Mouse (Mus musculus) neural tube, embryonic 12.5 days (tissue): ENCODE results near the gene Slc22a1. TPM values are rescaled to one million over a fixed set of nuclear protein-coding genes. Genes with fewer than 3 reads are reported as not detected.
"Not testable (repeated sequence)": the region's sequence is repeated elsewhere in the genome, so short reads cannot be mapped to it uniquely, and the experiment has no call there.

Experiments used
- ATAC-seq: fragments of 200-750 bp; cut with Nextera tagmentation; 2 replicates; pipeline ENCODE4 v1.8.0; 2017; ENCODE audit warnings: low read depth, mild to moderate bottlenecking, moderate TSS enrichment, moderate library complexity; ENCODE audit not compliant: low FRiP score
- H3K27ac ChIP-seq: fragments of 300-500 bp; sonication (generic); 2 replicates; pipeline ENCODE4 v1.5.1; 2016
- H3K27me3 ChIP-seq: fragments of 300-500 bp; sonication (generic); replicated peaks from 2 replicates; pipeline ENCODE4 v1.6.1; 2016; ENCODE audit warnings: mild to moderate bottlenecking
- H3K36me3 ChIP-seq: fragments of 300-500 bp; sonication (generic); 2 replicates; pipeline ENCODE4 v1.6.1; 2016; ENCODE audit warnings: mild to moderate bottlenecking
- H3K4me1 ChIP-seq: fragments of 300-500 bp; sonication (generic); 2 replicates; pipeline ENCODE4 v1.6.1; 2016
- H3K4me2 ChIP-seq: fragments of 300-500 bp; sonication (generic); replicated peaks from 2 replicates; pipeline ENCODE4 v1.6.1; 2016; ENCODE audit warnings: mild to moderate bottlenecking
- H3K4me3 ChIP-seq: fragments of 300-500 bp; sonication (generic); 2 replicates; pipeline ENCODE4 v1.5.1; 2016
- H3K9ac ChIP-seq: fragments of 300-500 bp; sonication (generic); 2 replicates; pipeline ENCODE4 v1.6.1; 2016; ENCODE audit warnings: mild to moderate bottlenecking
- H3K9me3 ChIP-seq: fragments of 300-500 bp; sonication (generic); 2 replicates; pipeline ENCODE4 v1.6.1; 2016; ENCODE audit warnings: mild to moderate bottlenecking
- WGBS: fragments of 180-500 bp; shearing (Covaris S2); methylation state at CpG from one replicate; pipeline ENCODE4 v1.1.7; 2016; 5-methylcytosine and 5-hydroxymethylcytosine counted together
- polyA plus RNA-seq: library from polyadenylated mRNA; unstranded; fragments of >200 nt; fragmentation: Nextera tagmentation; extraction: Ambion mirVana; gene quantifications from 2 replicates; pipeline ENCODE4 v1.2.1, GENCODE M21; 2016

Gene Slc22a1
- polyA plus RNA-seq, 1 experiment from 2014 or later: not detected

DNA sequence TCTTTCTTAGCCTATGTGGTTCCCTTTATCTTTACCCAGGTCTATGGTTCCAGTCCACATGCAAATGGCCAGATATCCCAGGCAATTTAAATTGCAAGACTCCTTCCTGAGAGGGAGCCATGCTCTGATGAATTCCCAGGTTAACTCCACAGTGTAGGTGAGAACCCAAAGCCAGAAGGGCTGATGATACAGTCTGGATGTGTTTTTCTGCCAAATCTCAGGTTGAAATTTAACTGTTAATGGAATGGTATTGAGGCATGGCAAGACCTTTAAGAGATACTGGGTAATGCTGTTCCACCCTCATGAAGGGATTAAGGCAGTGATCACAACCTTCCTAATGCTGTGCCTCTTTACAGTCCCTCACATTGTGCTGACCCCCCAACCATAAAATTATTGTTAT is 2.6 kb upstream of the Slc22a1 start:
- no peak overlapping the region for H3K4me2 ChIP-seq
- no peak overlapping the region for H3K4me3 ChIP-seq
- H3K9ac ChIP-seq: no peak overlapping the region
- no peak overlapping the region for H3K27ac ChIP-seq
- H3K4me1 ChIP-seq: no peaks in the 10 kb centered on the region
- peaks cover 10% of the 10 kb centered on the region for H3K36me3 ChIP-seq
- ATAC-seq: no peak
- H3K27me3 ChIP-seq: no peaks in the 10 kb centered on the region
- no peaks in the 10 kb centered on the region for H3K9me3 ChIP-seq

DNA sequence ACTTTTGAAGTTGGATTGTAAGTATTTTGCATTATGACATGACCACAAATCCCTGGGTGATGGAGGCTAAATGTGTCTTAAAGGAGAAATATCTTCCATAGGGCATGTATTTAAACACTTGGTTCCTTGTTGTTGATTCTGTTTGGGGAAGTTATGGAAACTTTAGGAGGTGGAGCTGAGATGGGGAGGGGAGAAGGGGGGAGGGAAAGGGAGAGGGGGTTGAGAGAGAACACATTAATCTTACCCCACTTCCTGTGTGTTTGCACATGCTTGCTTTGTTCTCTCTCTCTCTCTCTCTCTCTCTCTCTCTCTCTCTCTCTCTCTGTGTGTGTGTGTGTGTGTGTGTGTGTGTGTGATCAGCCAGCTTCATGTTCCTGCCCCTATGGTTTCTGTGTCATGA is 1.5 kb upstream of the Slc22a1 start:
- 0 out of 2 replicates have a peak, but pooled peaks cover 5% of the 10 kb centered on the region for H3K36me3 ChIP-seq
- no peak for ATAC-seq
- no peak overlapping the region for H3K27ac ChIP-seq
- H3K4me3 ChIP-seq: no peak overlapping the region
- no peaks in the 10 kb centered on the region for H3K4me1 ChIP-seq
- no peak overlapping the region for H3K4me2 ChIP-seq
- H3K9me3 ChIP-seq: no peaks in the 10 kb centered on the region
- H3K9ac ChIP-seq: no peak overlapping the region
- H3K27me3 ChIP-seq: no peaks in the 10 kb centered on the region

DNA sequence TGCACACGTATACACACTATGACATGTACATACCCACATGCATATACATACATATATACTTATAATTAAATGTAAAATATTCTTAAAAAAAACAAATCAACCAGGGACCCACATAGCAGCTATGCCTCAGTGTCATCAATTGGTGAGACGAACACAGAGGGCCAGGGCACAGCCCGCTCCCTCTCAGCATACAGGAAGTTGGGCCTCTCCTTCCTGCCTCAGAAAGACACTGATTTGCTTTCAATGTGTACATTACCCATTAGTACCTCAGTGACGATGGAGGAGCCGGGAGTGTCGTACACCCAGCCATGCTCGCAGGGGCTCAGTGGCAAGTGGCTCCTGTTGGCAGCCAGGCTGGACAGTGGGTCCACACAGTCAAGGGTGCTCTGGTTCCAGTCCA is 649 bp downstream of the Slc22a1 start:
- H3K4me3 ChIP-seq, H3K4me1 ChIP-seq, ATAC-seq, H3K9me3 ChIP-seq, H3K4me2 ChIP-seq, H3K27ac ChIP-seq, H3K27me3 ChIP-seq, H3K9ac ChIP-seq, H3K36me3 ChIP-seq: not testable (repeated sequence)
- WGBS: 84% methylated on average over 7 of the region's 7 CpGs

DNA sequence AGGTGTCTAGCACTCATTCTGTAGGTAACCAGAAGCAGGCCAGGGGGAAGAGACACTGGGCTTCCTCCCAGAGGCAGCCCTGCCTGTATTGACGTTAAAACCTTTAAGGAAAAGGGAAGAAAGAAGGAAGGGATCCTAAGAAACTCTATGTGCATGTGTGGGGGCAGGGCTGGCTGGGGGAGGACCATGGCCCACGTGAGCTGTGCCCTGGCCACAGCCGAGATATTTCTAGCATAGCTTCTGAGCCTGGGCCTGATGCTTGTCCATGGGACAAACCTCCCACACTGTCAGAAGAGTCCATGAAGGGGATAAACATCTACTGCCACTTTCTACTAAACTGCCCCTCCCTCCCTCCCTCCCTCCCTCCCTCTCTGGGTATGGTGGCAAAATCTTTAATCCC is 1.8 kb downstream of the Slc22a1 start:
- Histone ChIP-seq H3K27ac (no peak overlapping the region), H3K36me3 (no peaks in the 10 kb centered on the region), H3K4me3 (no peak overlapping the region), H3K27me3 (no peaks in the 10 kb centered on the region), H3K4me1 (no peaks in the 10 kb centered on the region; the same call in 1 of the 2 replicates), H3K9me3 (no peaks in the 10 kb centered on the region), H3K4me2 (no peak overlapping the region), H3K9ac (no peak overlapping the region)
- WGBS: 79% methylated on average over 3 of the region's 3 CpGs
- ATAC-seq: no peak

DNA sequence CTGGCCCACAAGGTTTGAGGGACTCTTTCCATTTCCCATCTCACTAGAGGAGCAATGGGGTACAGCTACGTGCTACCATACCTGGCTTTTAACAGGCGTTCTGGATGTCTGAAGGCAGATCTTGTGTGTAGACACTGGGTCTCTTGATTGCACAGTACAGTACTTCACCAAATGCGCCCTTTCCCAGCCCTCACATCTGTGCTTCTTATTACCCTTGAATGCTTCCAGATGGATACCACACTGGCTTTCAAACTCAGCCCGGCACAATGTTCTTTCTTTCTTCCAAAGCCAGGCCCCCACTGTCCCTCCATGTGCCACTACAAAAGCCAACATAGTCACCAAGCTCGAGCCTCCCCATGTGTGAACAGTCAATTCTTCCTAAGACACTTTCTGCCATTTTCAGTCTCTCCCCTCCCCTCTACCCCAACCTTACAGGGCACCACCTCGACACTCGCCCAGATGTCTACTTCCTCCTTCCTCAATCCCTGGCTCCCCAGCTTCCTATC is 3.3 kb downstream of the Slc22a1 start:
- ATAC-seq: no peak
- Histone ChIP-seq H3K4me1 (peaks cover 7% of the 10 kb centered on the region; the same call in 1 of the 2 replicates), H3K4me3 (no peak overlapping the region), H3K9me3 (no peaks in the 10 kb centered on the region), H3K9ac (no peak overlapping the region), H3K27ac (no peak overlapping the region), H3K27me3 (no peaks in the 10 kb centered on the region), H3K36me3 (no peaks in the 10 kb centered on the region), H3K4me2 (no peak overlapping the region)
- 65% methylated on average over 7 of the region's 7 CpGs for WGBS

DNA sequence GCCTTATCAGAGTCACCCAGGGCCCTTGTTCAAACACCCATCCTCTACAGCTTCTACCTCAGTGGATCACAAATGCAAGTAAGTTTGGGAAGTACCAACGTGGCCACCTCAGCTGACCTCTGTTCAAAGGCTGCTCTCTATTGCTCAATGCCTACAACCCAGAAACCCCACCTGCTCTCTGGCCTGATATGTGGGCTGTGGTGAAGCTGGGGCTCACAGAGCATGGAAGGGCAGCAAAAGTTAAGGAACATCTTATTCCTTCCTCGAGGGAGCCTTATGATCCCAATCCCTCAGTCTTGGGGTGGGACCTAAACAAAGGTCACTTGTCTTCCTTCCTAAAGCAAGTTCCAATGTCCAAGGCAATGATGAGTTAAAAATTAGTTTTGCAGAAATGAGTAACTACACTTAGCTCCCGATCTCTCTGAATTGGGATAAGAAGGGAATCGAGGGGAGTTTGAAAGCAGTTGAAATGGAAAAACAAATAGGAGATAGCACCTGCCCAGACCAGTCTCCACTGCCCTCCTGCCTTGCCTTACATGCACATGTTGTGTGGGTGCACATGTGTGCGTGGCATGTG is 4.5 kb downstream of the Slc22a1 start:
- H3K4me3 ChIP-seq: no peak overlapping the region
- H3K4me2 ChIP-seq: no peak overlapping the region
- no peaks in the 10 kb centered on the region for H3K9me3 ChIP-seq
- no peaks in the 10 kb centered on the region for H3K36me3 ChIP-seq
- H3K27me3 ChIP-seq: no peaks in the 10 kb centered on the region
- no peak overlapping the region for H3K27ac ChIP-seq
- no peak for ATAC-seq
- WGBS: 86% methylated on average over 5 of the region's 5 CpGs
- peaks cover 7% of the 10 kb centered on the region; the same call in 1 of the 2 replicates for H3K4me1 ChIP-seq
- no peak overlapping the region for H3K9ac ChIP-seq

DNA sequence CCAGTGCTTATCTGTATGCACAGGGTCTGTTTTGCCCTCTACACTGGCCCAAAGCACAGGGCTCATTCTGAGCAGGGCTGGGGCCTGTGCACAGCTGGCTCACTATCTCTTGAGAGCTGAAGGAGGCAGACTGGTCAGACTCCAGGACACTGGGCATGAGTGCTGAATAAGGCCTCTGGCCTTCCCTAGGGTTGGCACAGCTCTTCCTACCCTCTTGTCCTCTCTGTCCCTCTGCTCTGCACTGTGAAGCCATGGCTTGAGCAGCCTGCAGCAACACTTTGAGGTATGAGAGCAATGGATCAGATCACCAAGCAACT is 6.3 kb downstream of the Slc22a1 start:
- peak; percentile 46; the same call in 1 of the 2 replicates for ATAC-seq
- Histone ChIP-seq H3K4me3 (no peak overlapping the region), H3K4me2 (no peak overlapping the region), H3K9ac (no peak overlapping the region), H3K27ac (no peak overlapping the region), H3K9me3 (no peaks in the 10 kb centered on the region), H3K4me1 (peaks cover 7% of the 10 kb centered on the region; the same call in 1 of the 2 replicates), H3K36me3 (no peaks in the 10 kb centered on the region), H3K27me3 (no peaks in the 10 kb centered on the region)

DNA sequence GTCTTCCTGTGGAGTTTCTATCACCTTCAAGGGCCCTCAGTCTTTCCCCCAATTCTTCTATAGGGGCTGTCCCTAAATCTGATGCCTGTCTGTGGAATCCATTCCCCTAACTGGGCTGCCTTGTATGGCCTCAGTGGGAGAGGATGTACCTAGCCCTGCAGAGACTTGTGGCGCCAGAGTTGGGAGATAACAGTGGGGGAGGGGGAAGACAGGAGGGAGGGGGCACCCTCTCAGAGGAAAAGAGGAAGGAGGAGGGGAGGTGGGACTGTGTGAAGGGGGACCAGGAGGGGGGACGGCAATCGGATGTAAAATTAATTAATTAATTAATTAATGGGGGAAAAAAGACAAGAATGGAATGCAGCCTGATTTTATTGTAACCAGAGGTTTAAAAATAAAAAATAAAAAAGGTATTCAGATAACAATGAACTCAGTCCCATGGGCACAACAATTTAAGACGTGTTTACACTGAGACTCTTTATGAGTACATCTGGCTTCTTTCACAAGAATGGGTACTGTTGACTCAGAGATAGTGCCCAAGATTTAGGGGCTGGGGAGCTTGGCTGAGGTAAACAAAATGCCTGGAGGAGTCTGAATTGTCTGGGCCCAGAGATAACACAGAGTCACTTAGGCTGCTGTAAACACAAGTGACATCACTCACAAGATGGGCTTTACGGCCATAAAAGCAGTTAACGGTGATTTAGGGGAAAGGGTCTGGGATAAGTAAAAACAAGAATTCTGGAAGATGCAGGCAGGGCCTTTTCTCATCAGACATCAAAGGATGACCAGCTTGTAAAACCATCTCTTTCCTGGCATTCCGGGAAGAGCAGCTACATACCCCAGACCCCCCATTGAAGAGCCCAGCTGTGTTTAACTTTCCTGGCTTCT is 6.9 kb downstream of the Slc22a1 start:
- Histone ChIP-seq H3K36me3 (no peaks in the 10 kb centered on the region), H3K4me2 (no peak overlapping the region), H3K9me3 (no peaks in the 10 kb centered on the region), H3K4me3 (no peak overlapping the region), H3K4me1 (peaks cover 7% of the 10 kb centered on the region; the same call in 1 of the 2 replicates), H3K27me3 (no peaks in the 10 kb centered on the region), H3K9ac (no peak overlapping the region), H3K27ac (no peak overlapping the region)
- peak; percentile 49; the same call in 1 of the 2 replicates for ATAC-seq
- WGBS: 12% methylated on average over 7 of the region's 7 CpGs

DNA sequence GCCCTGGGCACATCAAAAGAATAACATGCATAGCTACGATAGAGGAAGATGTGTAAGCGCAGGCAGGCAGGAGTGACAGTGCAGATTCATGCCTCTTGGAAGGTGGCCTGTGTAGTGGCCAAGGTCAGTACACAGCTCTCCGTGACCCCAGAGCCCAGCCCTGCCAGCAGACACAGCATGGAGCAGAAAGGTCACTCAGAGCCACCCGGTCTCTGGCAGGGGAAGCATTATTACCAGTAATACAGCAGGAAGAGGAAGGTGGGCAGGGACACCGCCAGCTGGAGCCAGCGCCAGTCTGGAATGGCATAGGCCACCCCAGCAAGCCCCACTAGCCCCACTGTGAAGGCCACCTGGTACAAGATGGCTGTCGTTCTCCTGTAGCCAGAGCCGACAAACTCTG is 11.5 kb downstream of the Slc22a1 start:
- H3K27me3 ChIP-seq: no peaks in the 10 kb centered on the region
- no peak overlapping the region for H3K27ac ChIP-seq
- H3K36me3 ChIP-seq: no peaks in the 10 kb centered on the region
- H3K4me3 ChIP-seq: no peak overlapping the region
- peaks cover 7% of the 10 kb centered on the region; the same call in 1 of the 2 replicates for H3K4me1 ChIP-seq
- H3K9ac ChIP-seq: no peak overlapping the region
- no peaks in the 10 kb centered on the region for H3K9me3 ChIP-seq
- H3K4me2 ChIP-seq: no peak overlapping the region
- 70% methylated on average over 8 of the region's 8 CpGs for WGBS
- no peak for ATAC-seq

DNA sequence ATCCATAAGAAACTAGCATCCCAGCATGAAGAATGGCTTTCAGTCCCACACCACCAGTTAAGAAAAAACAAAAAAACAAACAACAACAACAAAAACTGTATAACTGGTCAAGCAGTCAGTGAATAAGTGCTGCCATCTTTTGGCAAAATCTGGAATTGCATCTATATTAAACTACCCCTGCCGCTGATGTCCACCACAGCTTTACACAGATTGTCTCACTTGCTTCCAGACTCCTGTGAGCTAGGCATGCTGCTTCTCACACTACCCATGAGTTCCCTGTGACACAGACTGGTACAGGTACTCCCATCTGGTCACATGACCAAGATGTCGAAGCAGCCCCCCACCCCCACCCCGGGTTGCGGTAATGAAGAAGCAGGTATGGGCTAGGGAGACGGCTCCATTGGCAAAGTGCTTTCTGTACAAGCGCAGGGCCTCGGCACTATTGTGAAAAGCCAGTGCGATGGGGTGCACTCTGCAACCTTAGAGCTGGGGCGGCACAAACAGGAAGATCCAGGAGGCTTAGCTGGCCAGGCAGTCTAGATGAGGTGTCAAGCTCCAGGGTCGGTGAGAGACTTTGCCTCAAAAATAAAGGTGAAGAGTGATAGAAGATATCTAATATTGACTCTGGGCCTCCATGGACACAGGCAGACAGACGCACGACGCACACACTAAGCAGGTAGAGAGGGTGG is 14.9 kb downstream of the Slc22a1 start:
- Histone ChIP-seq H3K27me3 (no peaks in the 10 kb centered on the region), H3K9ac (no peak overlapping the region), H3K9me3 (no peaks in the 10 kb centered on the region), H3K4me1 (no peaks in the 10 kb centered on the region), H3K4me2 (no peak overlapping the region), H3K27ac (no peak overlapping the region), H3K4me3 (no peak overlapping the region), H3K36me3 (no peaks in the 10 kb centered on the region)
- WGBS: 75% methylated on average over 13 of the region's 13 CpGs
- no peak for ATAC-seq

DNA sequence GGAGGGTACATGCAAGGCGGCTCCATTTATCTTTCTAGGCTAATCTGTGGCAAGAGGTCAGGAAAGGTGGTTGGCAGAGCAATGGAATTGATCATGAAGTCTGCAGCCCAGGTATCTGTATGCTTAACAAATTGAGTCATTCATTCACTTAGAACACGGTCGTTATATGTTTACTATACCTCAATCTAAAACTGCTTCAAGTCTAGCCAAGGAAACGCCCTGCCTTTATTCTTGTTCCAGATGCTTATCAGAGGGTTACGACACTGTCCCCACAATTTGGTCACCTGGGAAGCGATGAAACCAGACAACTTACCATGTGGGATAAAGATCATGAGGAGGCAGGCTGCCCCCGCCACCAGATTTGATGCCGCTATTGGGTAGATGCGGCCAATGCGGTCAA is 16.4 kb downstream of the Slc22a1 start:
- Histone ChIP-seq H3K4me3 (no peak overlapping the region), H3K4me2 (no peak overlapping the region), H3K36me3 (no peaks in the 10 kb centered on the region), H3K27me3 (no peaks in the 10 kb centered on the region), H3K9ac (no peak overlapping the region), H3K9me3 (no peaks in the 10 kb centered on the region), H3K27ac (no peak overlapping the region), H3K4me1 (no peaks in the 10 kb centered on the region)
- ATAC-seq: no peak
- 93% methylated on average over 10 of the region's 10 CpGs for WGBS

DNA sequence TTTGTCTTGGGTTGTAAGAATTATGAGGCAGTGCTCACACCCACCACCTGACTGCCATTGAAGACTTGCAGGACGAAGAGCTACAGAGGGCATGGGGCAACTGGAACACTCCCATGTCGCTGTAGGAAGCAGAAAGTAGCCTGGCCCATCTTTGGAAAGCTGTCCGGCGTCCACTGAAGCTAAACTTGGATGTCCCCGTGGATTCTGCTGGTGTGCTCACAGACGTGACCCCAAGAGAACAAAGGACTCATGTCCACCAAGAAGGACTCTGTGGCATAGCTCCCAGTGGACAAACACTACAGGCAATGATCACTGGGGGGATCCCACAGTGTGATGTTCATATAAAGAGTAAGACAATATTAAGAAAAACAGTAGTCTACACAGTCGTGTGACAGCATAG is 16.8 kb downstream of the Slc22a1 start:
- Histone ChIP-seq H3K4me2 (no peak overlapping the region), H3K4me1 (no peaks in the 10 kb centered on the region), H3K36me3 (no peaks in the 10 kb centered on the region), H3K27ac (no peak overlapping the region), H3K4me3 (no peak overlapping the region), H3K27me3 (no peaks in the 10 kb centered on the region), H3K9me3 (no peaks in the 10 kb centered on the region), H3K9ac (no peak overlapping the region)
- 83% methylated on average over 7 of the region's 7 CpGs for WGBS
- ATAC-seq: no peak
